Mouse (Mus musculus) neural tube, embryonic 14.5 days (tissue): ENCODE results near the gene Raver2. TPM values are rescaled to one million over a fixed set of nuclear protein-coding genes. Genes with fewer than 3 reads are reported as not detected.

Source experiments
- polyA plus RNA-seq: library from polyadenylated mRNA; unstranded; fragments of >200 nt; fragmentation: Nextera tagmentation; extraction: Ambion mirVana; gene quantifications from 2 replicates; pipeline ENCODE4 v1.2.1, GENCODE M21; 2014

Gene Raver2
- polyA plus RNA-seq, 1 experiment from 2014 or later: 7.1 TPM

Other genes starting within 250 kb of the Raver2 start
- gene Gm10577, start 48.3 kb upstream of the Raver2 start, polyA plus RNA-seq: not detected in 2 replicates
- 113 and 119 TPM in 2 replicates for gene Jak1, start 196.3 kb downstream of the Raver2 start, polyA plus RNA-seq